Mouse (Mus musculus) gastrocnemius, postnatal 4 days (tissue): Measurements from ENCODE around the gene Limd2. TPM values are rescaled to one million over a fixed set of nuclear protein-coding genes. Genes with fewer than 3 reads are reported as not detected.
"Not testable (repeated sequence)": the region's sequence is repeated elsewhere in the genome, so short reads cannot be mapped to it uniquely, and the experiment has no call there.

ENCODE experiments used
- DNase-seq, 2 experiments: peaks; one replicate each; pipeline ENCODE4 v3.0.0; 2021 to 2022; ENCODE audit warnings: low spot score in 2 of 2, mixed read lengths in 2 of 2
- total RNA-seq, 2 experiments: library from RNA; stranded (reverse); gene quantifications; 2 replicates each; pipeline ENCODE4 v1.2.3; 2021

Limd2 gene
- total RNA-seq, 2 experiments from 2014 or later = 35.8 to 40.7 TPM

DNA sequence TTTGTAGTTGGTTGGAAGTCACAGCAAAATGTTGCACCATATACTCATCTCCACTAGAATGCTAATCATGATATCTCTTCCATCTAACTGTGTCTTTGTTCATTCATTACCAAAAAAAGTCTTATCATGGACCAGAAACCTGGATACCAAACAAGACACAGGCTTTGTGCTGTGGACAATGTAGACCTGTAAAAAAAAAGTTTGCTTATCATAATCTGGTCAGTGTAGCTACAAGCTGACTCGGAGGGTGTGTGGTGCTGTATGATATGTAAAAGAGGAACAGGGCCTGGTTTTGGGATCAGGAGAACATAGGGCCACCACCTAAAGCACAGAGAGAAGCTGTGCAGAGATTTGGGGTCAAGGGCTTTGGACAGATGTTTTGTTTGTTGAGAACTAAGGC lies 31.2 kb downstream of the Limd2 start:
- no peak for DNase-seq

DNA sequence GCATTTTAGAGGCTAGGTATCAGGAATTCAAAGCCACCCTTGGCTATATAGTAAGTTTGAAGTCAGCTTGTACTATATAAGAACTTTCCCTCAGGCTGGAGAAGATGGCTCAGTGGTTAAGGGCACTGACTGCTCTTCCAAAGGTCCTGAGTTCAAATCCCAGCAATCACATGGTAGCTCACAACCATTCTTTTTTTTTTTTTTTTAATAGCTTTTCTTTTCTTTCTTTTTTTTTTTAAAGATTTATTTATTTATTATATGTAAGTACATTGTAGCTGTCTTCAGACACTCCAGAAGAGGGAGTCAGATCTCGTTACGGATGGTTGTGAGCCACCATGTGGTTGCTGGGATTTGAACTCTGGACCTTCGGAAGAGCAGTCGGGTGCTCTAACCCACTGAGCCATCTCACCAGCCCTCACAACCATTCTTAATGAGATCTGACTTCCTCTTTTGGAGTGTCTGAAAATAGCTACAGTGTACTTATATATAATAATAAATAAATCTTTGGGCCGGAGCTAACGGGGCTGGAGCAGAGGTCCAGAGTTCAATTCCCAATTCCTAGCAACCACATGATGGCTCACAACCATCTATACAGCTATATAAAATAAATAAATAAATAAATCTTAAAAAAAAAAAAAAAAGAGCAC lies 33.8 kb downstream of the Limd2 start:
- DNase-seq = not testable (repeated sequence)

DNA sequence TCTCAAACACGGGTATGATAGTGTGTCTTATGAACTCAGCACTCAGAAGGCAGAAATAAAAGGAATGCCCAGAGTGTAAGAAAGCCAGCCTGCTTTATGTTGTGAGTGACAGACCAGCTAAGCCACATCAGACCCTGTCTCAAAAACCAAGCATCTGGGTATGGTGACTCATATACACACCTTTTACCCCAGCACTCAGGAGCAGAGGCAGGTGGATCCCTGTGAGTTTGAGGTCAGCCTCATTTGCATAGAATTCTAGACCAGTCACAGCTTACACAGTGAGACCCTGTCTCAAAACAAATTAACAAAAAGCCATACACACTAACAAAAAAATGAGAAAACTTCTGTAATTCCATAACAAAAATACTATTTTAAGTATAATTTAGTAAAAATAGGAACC lies 34.8 kb downstream of the Limd2 start:
- DNase-seq = no peak

DNA sequence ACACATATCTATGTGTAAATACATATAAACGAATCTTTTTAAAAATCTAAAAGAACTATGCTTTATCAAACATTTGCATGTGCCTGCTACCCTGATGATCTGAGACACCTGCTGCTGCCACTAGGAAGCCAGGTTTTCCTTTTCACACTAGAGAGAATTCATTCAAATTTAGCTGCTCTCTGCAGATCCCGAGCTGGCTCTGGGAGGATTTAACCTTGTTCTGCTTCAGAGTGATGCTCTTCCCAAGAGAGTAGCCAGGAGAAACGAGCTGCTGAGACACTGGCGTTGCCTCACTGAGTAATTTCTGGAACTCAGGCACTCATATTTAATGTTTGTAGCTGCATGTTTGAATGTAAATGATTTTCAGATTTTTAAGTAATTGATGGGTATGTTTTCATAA lies 35.9 kb downstream of the Limd2 start:
- DNase-seq = no peak

DNA sequence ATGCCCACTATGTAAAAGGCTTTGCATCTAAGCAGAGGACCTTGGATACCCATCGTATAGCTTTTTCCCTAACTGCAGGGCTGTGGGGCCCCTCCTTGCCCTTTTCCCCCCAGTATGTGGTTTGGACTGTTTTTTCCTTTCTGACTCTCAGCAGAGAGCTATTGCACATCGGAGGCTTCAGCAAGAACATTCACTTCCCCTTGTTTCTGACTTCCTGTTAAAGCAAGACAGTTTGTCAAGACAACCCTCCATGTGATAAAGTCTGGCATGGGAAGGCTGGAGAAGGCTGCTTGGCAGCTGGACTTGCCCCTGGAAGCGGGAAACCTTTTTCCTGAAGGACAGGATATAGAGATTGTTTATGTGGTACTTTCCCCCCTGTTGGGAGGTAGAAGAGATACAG lies 37.9 kb downstream of the Limd2 start:
- DNase-seq = no peak

DNA sequence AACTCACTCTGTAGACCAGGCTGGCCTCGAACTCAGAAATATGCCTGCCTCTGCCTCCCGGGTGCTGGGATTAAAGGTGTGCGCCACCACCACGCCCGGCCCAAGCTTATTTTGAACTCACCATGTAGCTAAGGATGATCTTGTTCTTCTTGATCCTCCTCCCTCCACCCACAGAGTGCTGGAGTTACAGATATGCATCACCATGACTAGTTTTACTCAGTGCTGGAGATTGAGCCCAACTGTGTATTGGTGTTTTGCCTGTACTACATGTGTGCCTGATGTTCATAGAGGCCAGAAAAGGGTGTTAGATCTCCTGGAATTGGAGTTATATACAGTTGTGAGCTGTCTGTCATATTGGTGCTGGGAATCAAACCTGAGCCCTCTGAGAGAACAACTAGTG lies 38.4 kb downstream of the Limd2 start:
- DNase-seq = no peak

DNA sequence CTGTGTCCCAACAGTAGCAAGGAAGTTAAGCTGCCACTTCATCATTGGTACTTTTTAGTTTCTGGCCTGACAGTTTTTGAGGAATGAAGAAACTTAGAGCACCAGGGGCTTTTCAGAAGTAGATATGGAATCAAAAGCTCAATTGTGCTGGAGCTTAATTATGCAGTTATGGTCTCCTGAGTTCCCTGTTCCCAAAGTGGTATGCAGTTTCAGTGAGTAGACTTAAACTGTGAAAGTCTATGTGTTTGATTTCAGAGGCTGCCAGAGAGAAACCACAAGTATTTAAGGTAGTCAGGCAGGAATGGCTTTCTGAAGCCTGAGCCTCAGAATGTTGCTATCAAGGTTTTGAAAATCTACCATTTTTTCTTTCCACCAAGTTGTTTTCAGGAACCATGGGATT lies 49.0 kb downstream of the Limd2 start:
- DNase-seq = no peak

Other genes with a start within 250 kb of the Limd2 start
- 1 to 10 TPM; 4.9 to 5.0 TPM for gene Cyb561, start 207.5 kb downstream of the Limd2 start, total RNA-seq
- gene Ace, start 192.9 kb downstream of the Limd2 start, total RNA-seq = 10 to 100 TPM; 23.0 to 35.7 TPM
- not detected for gene Ace3, start 166.2 kb downstream of the Limd2 start, total RNA-seq
- gene Kcnh6, start 152.7 kb downstream of the Limd2 start, total RNA-seq = under 1 TPM in 1 of 2 experiments, not detected in 1; 0.31 TPM
- 10 to 100 TPM; 60.3 to 60.5 TPM for gene Dcaf7, start 124.0 kb downstream of the Limd2 start, total RNA-seq
- 10 to 100 TPM; 19.6 to 19.8 TPM for gene Taco1, start 94.8 kb downstream of the Limd2 start, total RNA-seq
- gene Map3k3, start 76.2 kb downstream of the Limd2 start, total RNA-seq = 10 to 100 TPM; 45.9 to 47.1 TPM
- gene Gm10840, start within 50 bp of the Limd2 start, total RNA-seq = not detected
- 10 to 100 TPM; 26.4 to 32.3 TPM for gene Strada, start 41.3 kb upstream of the Limd2 start, total RNA-seq
- 10 to 100 TPM; 72.7 to 74.6 TPM for gene Ccdc47, start 55.5 kb upstream of the Limd2 start, total RNA-seq
- 10 to 100 TPM; 46.1 to 47.3 TPM for gene Ddx42, start 56.1 kb upstream of the Limd2 start, total RNA-seq
- gene Ftsj3, start 95.2 kb upstream of the Limd2 start, total RNA-seq = 10 to 100 TPM; 32.6 to 34.6 TPM
- gene Psmc5, start 95.3 kb upstream of the Limd2 start, total RNA-seq = 100 to 1,000 TPM; 123 to 146 TPM
- gene Smarcd2, start 112.1 kb upstream of the Limd2 start, total RNA-seq = 10 to 100 TPM; 36.6 to 38.1 TPM
- gene Tcam1, start 115.8 kb upstream of the Limd2 start, total RNA-seq = under 1 TPM; 0.12 to 0.29 TPM
- not detected for gene Gh, start 141.0 kb upstream of the Limd2 start, total RNA-seq
- gene Cd79b, start 153.9 kb upstream of the Limd2 start, total RNA-seq = 1 to 10 TPM; 1.3 to 1.5 TPM
- gene Scn4a, start 192.4 kb upstream of the Limd2 start, total RNA-seq = 10 to 100 TPM; 81.7 to 86.7 TPM
- gene Prr29, start 204.6 kb upstream of the Limd2 start, total RNA-seq = 10 to 100 TPM; 13.6 to 18.1 TPM
- gene Icam2, start 227.2 kb upstream of the Limd2 start, total RNA-seq = 10 to 100 TPM; 18.7 to 19.9 TPM